In genomic region chr3:11024422-11024821, GRCm38 (mm10) we compare ENCODE assay signal across 19 mouse cellular contexts.
A peak's percentile ranks its signal among the peaks of the same experiment; 100 is the strongest.
DNase-seq lines count a peak whose midpoint lies in the region; ATAC-seq and TF ChIP-seq lines count a peak whose summit lies in the region.
"Had no signal": no experiment of that assay in that cellular context is flagged by ENCODE, and none has a peak within 500 bp of the region (broad histone marks: within the 10 kb centered on the region; RNA-seq: fewer than 3 reads in every experiment).

No protein-coding gene starts in this region.

- H3K4me3 ChIP-seq in hindbrain, postnatal 0 days (ENCODE audit: low read length): no peak overlapping the region
- no peak overlapping the region for H3K4me3 ChIP-seq in hindbrain, embryonic 10.5 days
- no peak overlapping the region for H3K4me3 ChIP-seq in midbrain, embryonic 13.5 days (replicated peaks)
- H3K4me3 ChIP-seq in midbrain, embryonic 11.5 days (ENCODE audit: low read depth, low read length): no peak overlapping the region
- no peak overlapping the region for H3K4me3 ChIP-seq in forebrain, embryonic 13.5 days
- H3K4me3 ChIP-seq: heart, embryonic 15.5 days; liver, embryonic 13.5 days had no signal

- no peak overlapping the region for H3K9ac ChIP-seq in hindbrain, postnatal 0 days (replicated peaks; ENCODE audit: low read length)
- no peak overlapping the region for H3K9ac ChIP-seq in midbrain, embryonic 13.5 days (replicated peaks)
- no peak overlapping the region for H3K9ac ChIP-seq in midbrain, embryonic 11.5 days (ENCODE audit: low read length)
- H3K9ac ChIP-seq in forebrain, embryonic 13.5 days: no peak overlapping the region
- H3K9ac ChIP-seq: heart, embryonic 15.5 days; liver, embryonic 13.5 days; lung, embryonic 14.5 days had no signal

- H3K27ac ChIP-seq in hindbrain, postnatal 0 days: no peak overlapping the region
- no peak overlapping the region for H3K27ac ChIP-seq in hindbrain, embryonic 10.5 days
- no peak overlapping the region for H3K27ac ChIP-seq in midbrain, embryonic 13.5 days
- H3K27ac ChIP-seq in midbrain, embryonic 11.5 days (ENCODE audit: low read depth, low read length): no peak overlapping the region
- H3K27ac ChIP-seq in forebrain, embryonic 13.5 days: 0 out of 2 replicates have a peak overlapping the region, but pooled peaks have one; percentile 27
- H3K27ac ChIP-seq: heart, embryonic 15.5 days; liver, embryonic 13.5 days had no signal

- H3K9me3 ChIP-seq in hindbrain, postnatal 0 days (ENCODE audit: low read length): no peaks in the 10 kb centered on the region
- no peaks in the 10 kb centered on the region for H3K9me3 ChIP-seq in hindbrain, embryonic 10.5 days
- H3K9me3 ChIP-seq in midbrain, embryonic 13.5 days: no peaks in the 10 kb centered on the region
- no peaks in the 10 kb centered on the region for H3K9me3 ChIP-seq in midbrain, embryonic 11.5 days (ENCODE audit: control insufficient read depth, low read length)
- no peaks in the 10 kb centered on the region for H3K9me3 ChIP-seq in forebrain, embryonic 13.5 days (replicated peaks)
- H3K9me3 ChIP-seq: heart, embryonic 15.5 days; liver, embryonic 13.5 days had no signal

- H3K4me1 ChIP-seq in hindbrain, postnatal 0 days (ENCODE audit: insufficient read depth, low read length): no peaks in the 10 kb centered on the region
- H3K4me1 ChIP-seq in hindbrain, embryonic 10.5 days (replicated peaks): no peaks in the 10 kb centered on the region
- H3K4me1 ChIP-seq in midbrain, embryonic 13.5 days (replicated peaks): no peaks in the 10 kb centered on the region; the same call in 1 of the 2 replicates
- H3K4me1 ChIP-seq in midbrain, embryonic 11.5 days (ENCODE audit: control insufficient read depth, insufficient read depth, low read length): no peaks in the 10 kb centered on the region
- H3K4me1 ChIP-seq in forebrain, embryonic 13.5 days: 0 out of 2 replicates have a peak, but pooled peaks cover 4% of the 10 kb centered on the region
- H3K4me1 ChIP-seq: heart, embryonic 15.5 days; liver, embryonic 13.5 days had no signal

- no peak for TF ChIP-seq CTCF in hindbrain, postnatal 0 days (IDR thresholded peaks at IDR 0.05; ENCODE audit: low read depth)

- DNase-seq in hindbrain, postnatal 0 days (ENCODE audit: low spot score): peak; percentile 38
- DNase-seq in hindbrain, embryonic 10.5 days (ENCODE audit: low spot score): no peak
- DNase-seq in midbrain, embryonic 11.5 days (ENCODE audit: low spot score, missing footprints): no peak
- DNase-seq in brain, adult 2 months (ENCODE audit: low read depth, low spot score): peak; percentile 6
- DNase-seq in liver: no peak
- DNase-seq: B cell, adult 2 months; cerebellum, adult 9-10 months; gastrocnemius, postnatal 36 days; heart, postnatal 4 days; kidney, adult 18-20 months; kidney, postnatal 10 days; liver, embryonic 13.5 days; lung, embryonic 14.5 days; lung, postnatal 36 days; thymus, postnatal 14 days had no signal

- H3K27me3 ChIP-seq in hindbrain, postnatal 0 days (ENCODE audit: insufficient read depth, low read length): no peaks in the 10 kb centered on the region
- H3K27me3 ChIP-seq in hindbrain, embryonic 10.5 days (ENCODE audit: insufficient read depth, poor library complexity, severe bottlenecking): no peaks in the 10 kb centered on the region
- H3K27me3 ChIP-seq in midbrain, embryonic 13.5 days: no peaks in the 10 kb centered on the region
- H3K27me3 ChIP-seq in midbrain, embryonic 11.5 days (ENCODE audit: control insufficient read depth, insufficient read depth, low read length): no peaks in the 10 kb centered on the region
- no peaks in the 10 kb centered on the region for H3K27me3 ChIP-seq in forebrain, embryonic 13.5 days
- H3K27me3 ChIP-seq: heart, embryonic 15.5 days; liver, embryonic 13.5 days had no signal

- no peak for ATAC-seq in hindbrain, postnatal 0 days
- 0 out of 2 replicates have a peak, but pooled peaks have one; percentile 40 for ATAC-seq in midbrain, embryonic 13.5 days
- ATAC-seq in midbrain, embryonic 11.5 days (ENCODE audit: low FRiP score): no peak
- ATAC-seq in forebrain, embryonic 13.5 days: peak; percentile 85
- no peak for ATAC-seq in activated CD4-positive, CD25-positive, alpha-beta regulatory T cell, adult 4 months

- H3K4me2 ChIP-seq in hindbrain, postnatal 0 days (ENCODE audit: low read depth, low read length): no peak overlapping the region
- no peak overlapping the region for H3K4me2 ChIP-seq in midbrain, embryonic 13.5 days (replicated peaks)
- H3K4me2 ChIP-seq in midbrain, embryonic 11.5 days: no peak overlapping the region
- no peak overlapping the region for H3K4me2 ChIP-seq in forebrain, embryonic 13.5 days
- H3K4me2 ChIP-seq: heart, embryonic 15.5 days; liver, embryonic 13.5 days; lung, embryonic 14.5 days had no signal

- no peaks in the 10 kb centered on the region for H3K36me3 ChIP-seq in hindbrain, postnatal 0 days (ENCODE audit: insufficient read depth, low read length)
- no peaks in the 10 kb centered on the region for H3K36me3 ChIP-seq in hindbrain, embryonic 10.5 days
- no peaks in the 10 kb centered on the region for H3K36me3 ChIP-seq in midbrain, embryonic 13.5 days
- no peaks in the 10 kb centered on the region for H3K36me3 ChIP-seq in midbrain, embryonic 11.5 days (ENCODE audit: control insufficient read depth, insufficient read depth, low read length)
- no peaks in the 10 kb centered on the region for H3K36me3 ChIP-seq in forebrain, embryonic 13.5 days (ENCODE audit: poor library complexity, severe bottlenecking)
- H3K36me3 ChIP-seq: heart, embryonic 15.5 days; liver, embryonic 13.5 days had no signal

- 40% methylated on average over 3 of the region's 3 CpGs for WGBS in hindbrain, postnatal 0 days
- WGBS in hindbrain, embryonic 10.5 days: 84% methylated on average over 3 of the region's 3 CpGs
- 46% methylated on average over 3 of the region's 3 CpGs for WGBS in midbrain, embryonic 13.5 days
- WGBS in midbrain, embryonic 11.5 days: 70% methylated on average over 3 of the region's 3 CpGs
- 18% methylated on average over 3 of the region's 3 CpGs for WGBS in forebrain, embryonic 13.5 days

Comparison
In these comparisons a context has a peak if more than half of its experiments do, and no peak if none do; other contexts are left out.
1. ATAC-seq: peak in midbrain, embryonic 13.5 days (single experiment) and forebrain, embryonic 13.5 days (single experiment); none in hindbrain, postnatal 0 days (single experiment), midbrain, embryonic 11.5 days (single experiment) and activated CD4-positive, CD25-positive, alpha-beta regulatory T cell, adult 4 months (single experiment).
2. DNase-seq: peak in hindbrain, postnatal 0 days (single experiment) and brain, adult 2 months (single experiment); none in hindbrain, embryonic 10.5 days (single experiment), midbrain, embryonic 11.5 days (single experiment) and liver (single experiment).